In genomic region chr5:148570571-148571304, GRCm38 (mm10) we compare ENCODE assay signal across 16 mouse cellular contexts. TPM values are rescaled to one million over a fixed set of nuclear protein-coding genes. Genes with fewer than 3 reads are reported as not detected.
DNase-seq lines count a peak whose midpoint lies in the region; ATAC-seq and TF ChIP-seq lines count a peak whose summit lies in the region.
"Had no signal": no experiment of that assay in that cellular context is flagged by ENCODE, and none has a peak within 500 bp of the region (broad histone marks: within the 10 kb centered on the region; RNA-seq: fewer than 3 reads in every experiment).

No protein-coding gene starts in this region.

- no peak overlapping the region for H3K27ac ChIP-seq in hindbrain, postnatal 0 days
- no peak overlapping the region for H3K27ac ChIP-seq in hindbrain, embryonic 13.5 days
- H3K27ac ChIP-seq: forebrain, embryonic 15.5 days; heart, embryonic 10.5 days; intestine, embryonic 15.5 days; limb, embryonic 12.5 days; macrophage had no signal

- no peak overlapping the region for H3K4me3 ChIP-seq in hindbrain, postnatal 0 days (ENCODE audit: low read length)
- H3K4me3 ChIP-seq in hindbrain, embryonic 13.5 days: no peak overlapping the region
- H3K4me3 ChIP-seq: forebrain, embryonic 15.5 days; heart, embryonic 10.5 days; intestine, embryonic 15.5 days; limb, embryonic 12.5 days had no signal

- no peak for ATAC-seq in hindbrain, postnatal 0 days
- no peak for ATAC-seq in hindbrain, embryonic 13.5 days (ENCODE audit: low FRiP score)
- ATAC-seq in Patski: peak; percentile 71
- ATAC-seq: forebrain, embryonic 15.5 days; intestine, embryonic 15.5 days had no signal

- no peaks in the 10 kb centered on the region for H3K36me3 ChIP-seq in hindbrain, postnatal 0 days (ENCODE audit: insufficient read depth, low read length)
- no peaks in the 10 kb centered on the region for H3K36me3 ChIP-seq in hindbrain, embryonic 13.5 days
- H3K36me3 ChIP-seq: forebrain, embryonic 15.5 days; heart, embryonic 10.5 days; intestine, embryonic 15.5 days; limb, embryonic 12.5 days had no signal

- H3K27me3 ChIP-seq in hindbrain, postnatal 0 days (ENCODE audit: insufficient read depth, low read length): no peaks in the 10 kb centered on the region
- no peaks in the 10 kb centered on the region for H3K27me3 ChIP-seq in hindbrain, embryonic 13.5 days
- H3K27me3 ChIP-seq in Patski: no peaks in the 10 kb centered on the region
- H3K27me3 ChIP-seq: forebrain, embryonic 15.5 days; intestine, embryonic 15.5 days; limb, embryonic 12.5 days had no signal

- CTCF ChIA-PET in Patski (lab: Charles Lee): interaction anchor here (0.8 to 1.4 kb wide), 10 partner anchors 10 to 218 kb away, joined by 3 to 4 read pairs (median 3); partner anchors contain the start of gene Ubl3

- POLR2A ChIA-PET in Patski (lab: Charles Lee): interaction anchor here (0.7 kb wide), 1 partner anchor 31 kb away, joined by 4 read pairs; no protein-coding TSS in a partner anchor

- 0 out of 2 replicates have a peak, but pooled peaks cover 3% of the 10 kb centered on the region for H3K9me3 ChIP-seq in hindbrain, postnatal 0 days (ENCODE audit: low read length)
- H3K9me3 ChIP-seq in hindbrain, embryonic 13.5 days: no peaks in the 10 kb centered on the region
- H3K9me3 ChIP-seq: forebrain, embryonic 15.5 days; heart, embryonic 10.5 days; intestine, embryonic 15.5 days had no signal

- WGBS in hindbrain, postnatal 0 days: 88% methylated on average over 14 of the region's 14 CpGs
- 87% methylated on average over 14 of the region's 14 CpGs for WGBS in hindbrain, embryonic 13.5 days

- DNase-seq in hindbrain, postnatal 0 days (ENCODE audit: low spot score): no peak
- DNase-seq in lung, postnatal 10 days: peak; percentile 41
- no peak for DNase-seq in lung, postnatal 36 days
- no peak for DNase-seq in Patski (ENCODE audit: low read depth, low spot score)
- DNase-seq in right cerebral cortex, postnatal 36 days (ENCODE audit: low spot score in 2 of 2): no peak
- no peak for DNase-seq in layer of hippocampus, adult 8-10 months (ENCODE audit: low spot score in 2 of 2)
- DNase-seq: cerebellum, adult 9-11 months; kidney, postnatal 36 days; midbrain, embryonic 14.5 days; right cerebral cortex, postnatal 25 days had no signal

- peak; percentile 28 for TF ChIP-seq CTCF in hindbrain, postnatal 0 days (IDR thresholded peaks at IDR 0.05; ENCODE audit: low read depth)
- peak; percentile 78 for TF ChIP-seq CTCF in Patski (IDR thresholded peaks at IDR 0.05)

- in situ Hi-C loops in Patski (cut with MboI; ENCODE audit: low pct_unique_long_range_greater_than_20kb): no loop called here

- H3K9ac ChIP-seq in hindbrain, postnatal 0 days (replicated peaks; ENCODE audit: low read length): no peak overlapping the region
- no peak overlapping the region for H3K9ac ChIP-seq in hindbrain, embryonic 13.5 days
- H3K9ac ChIP-seq: forebrain, embryonic 15.5 days; intestine, embryonic 15.5 days; limb, embryonic 12.5 days had no signal

- H3K4me2 ChIP-seq in hindbrain, postnatal 0 days (ENCODE audit: low read depth, low read length): no peak overlapping the region
- H3K4me2 ChIP-seq in hindbrain, embryonic 13.5 days: no peak overlapping the region
- H3K4me2 ChIP-seq: forebrain, embryonic 15.5 days; intestine, embryonic 15.5 days; limb, embryonic 12.5 days had no signal

- no peaks in the 10 kb centered on the region for H3K4me1 ChIP-seq in hindbrain, postnatal 0 days (ENCODE audit: insufficient read depth, low read length)
- H3K4me1 ChIP-seq in hindbrain, embryonic 13.5 days (replicated peaks): peaks cover 12% of the 10 kb centered on the region
- H3K4me1 ChIP-seq: forebrain, embryonic 15.5 days; intestine, embryonic 15.5 days had no signal

RNA-seq across cellular contexts. Expression of gene Ubl3, which starts 18.1 kb away (rescaled TPM):
- 155 and 157 TPM in 2 replicates for total RNA-seq in hindbrain, postnatal 0 days (2014; rRNA removed)
- polyA plus RNA-seq in hindbrain, postnatal 0 days (2015; fragmentation: Nextera tagmentation; extraction: Ambion mirVana): 108 and 115 TPM in 2 replicates
- 77.5 and 88.4 TPM in 2 replicates for polyA plus RNA-seq in hindbrain, embryonic 13.5 days (2015; fragmentation: Nextera tagmentation; extraction: Ambion mirVana)
- polyA plus RNA-seq in Patski (2021): 131 TPM
- 100 to 1,000 TPM; 193 to 215 (median 201) TPM for total RNA-seq in layer of hippocampus, adult 8-10 months (2022)
